Mouse (Mus musculus): ENCODE measurements around the gene Dlx3. TPM values are rescaled to one million over a fixed set of nuclear protein-coding genes. Genes with fewer than 3 reads are reported as not detected.

Gene Dlx3
- polyA plus RNA-seq, 1 experiment from 2014 or later, result not detected

DNA sequence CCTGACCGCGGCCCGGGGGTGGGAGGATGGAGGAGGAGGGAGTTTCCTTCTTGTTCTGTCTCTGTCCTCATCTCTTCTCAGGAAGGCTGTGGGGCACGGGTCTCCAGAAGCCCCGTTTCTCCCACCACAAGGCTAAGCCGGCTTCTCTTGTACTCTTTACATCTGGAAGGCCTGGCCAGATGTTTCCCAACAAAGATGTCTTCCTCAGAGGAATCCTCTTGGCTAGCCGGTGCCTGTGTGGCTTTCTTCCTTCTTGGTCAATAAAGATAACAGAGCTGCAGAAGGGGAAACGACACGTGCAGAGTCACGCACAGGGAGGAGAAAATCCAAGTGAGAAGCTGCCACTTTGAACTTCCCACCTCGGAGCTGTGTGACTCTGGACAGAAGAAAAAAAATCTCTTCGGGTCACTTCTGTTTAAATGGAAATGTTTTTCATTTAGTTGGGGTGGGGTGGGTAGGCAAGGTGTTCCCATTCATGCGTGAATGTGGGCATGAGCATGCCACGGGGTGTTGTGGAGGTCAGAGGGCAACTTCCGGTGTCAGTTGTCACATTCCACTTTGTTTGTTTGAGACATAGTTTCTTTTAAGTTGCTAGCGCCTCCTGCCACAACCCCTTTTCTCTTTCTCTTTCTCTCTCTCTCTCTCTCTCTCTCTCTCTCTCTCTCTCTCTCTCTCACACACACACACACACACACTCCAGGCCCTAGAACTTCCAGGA lies 18.7 kb upstream of the Dlx3 start:
- no peak overlapping the region for H3K4me3 ChIP-seq (ENCODE audit: inconsistent target)
- no peak overlapping the region for H3K27ac ChIP-seq
- no peaks in the 10 kb centered on the region for H3K36me3 ChIP-seq (ENCODE audit: inconsistent target)
- H3K79me2 ChIP-seq (ENCODE audit: inconsistent target), result no peaks in the 10 kb centered on the region
- WGBS (ENCODE audit: missing documents), result 16% methylated on average over 16 of the region's 16 CpGs

DNA sequence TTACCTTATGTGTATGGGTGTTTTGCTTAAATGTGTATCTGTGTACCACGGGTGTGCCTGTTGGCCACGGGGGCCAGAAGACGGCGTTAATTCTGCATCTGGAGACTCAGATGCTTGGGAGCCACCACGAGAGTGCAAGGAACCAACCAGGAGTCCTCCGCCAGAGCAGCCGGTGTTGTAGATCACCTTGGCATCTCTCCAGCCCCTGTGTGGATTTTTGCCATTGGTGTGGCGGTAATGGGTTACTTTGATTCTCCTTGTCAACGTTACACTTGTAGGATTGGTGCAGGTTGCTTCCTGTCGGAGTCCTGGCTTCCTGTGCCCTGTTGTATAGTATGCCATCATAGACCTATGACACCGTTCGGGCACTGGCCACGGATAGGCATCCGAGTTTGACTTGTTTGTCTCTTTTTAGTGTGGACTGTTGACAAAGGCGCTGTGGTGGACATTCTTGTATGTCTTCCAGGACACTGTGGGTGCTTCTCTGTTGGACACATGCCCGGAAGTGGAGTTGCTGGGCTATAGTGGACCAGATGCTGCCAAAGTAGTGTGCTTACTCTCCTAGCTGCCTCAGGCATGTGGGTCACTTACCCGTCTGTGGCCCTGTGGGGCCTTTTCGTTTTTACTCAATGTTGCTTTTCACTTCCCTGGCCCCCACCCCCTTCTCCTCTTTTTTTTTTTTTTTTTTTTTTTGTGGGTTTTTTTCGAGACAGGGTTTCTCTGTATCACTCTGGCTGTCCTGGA lies 17.6 kb upstream of the Dlx3 start:
- no peaks in the 10 kb centered on the region for H3K36me3 ChIP-seq (ENCODE audit: inconsistent target)
- 83% methylated on average over 19 of the region's 19 CpGs for WGBS (ENCODE audit: missing documents)
- H3K79me2 ChIP-seq (ENCODE audit: inconsistent target), result no peaks in the 10 kb centered on the region
- no peak overlapping the region for H3K4me3 ChIP-seq (ENCODE audit: inconsistent target)
- no peak overlapping the region for H3K27ac ChIP-seq

DNA sequence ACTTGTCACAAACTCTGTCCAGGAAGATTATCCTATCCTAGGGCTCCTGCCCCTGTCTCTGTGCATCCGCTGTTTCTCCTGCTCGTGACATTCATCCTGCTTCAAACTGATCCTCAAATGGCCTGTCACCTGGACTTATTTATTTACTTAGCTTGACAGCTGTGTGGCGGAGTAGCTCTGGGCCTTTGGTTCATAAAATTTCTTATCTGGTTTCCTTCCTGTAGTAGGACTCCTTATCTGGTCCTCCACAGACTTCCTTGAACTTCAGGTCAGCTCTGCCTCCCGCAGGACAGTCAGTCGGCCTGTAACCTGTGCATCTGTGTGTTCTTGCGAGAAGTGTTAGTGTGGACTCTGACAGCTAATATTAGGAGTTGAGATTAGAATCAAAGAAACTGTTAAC lies 15.7 kb upstream of the Dlx3 start:
- WGBS (ENCODE audit: missing documents), result 20% methylated on average over 6 of the region's 6 CpGs
- no peak overlapping the region for H3K27ac ChIP-seq
- no peak overlapping the region for H3K4me3 ChIP-seq (ENCODE audit: inconsistent target)
- no peaks in the 10 kb centered on the region for H3K36me3 ChIP-seq (ENCODE audit: inconsistent target)
- H3K79me2 ChIP-seq (ENCODE audit: inconsistent target), result no peaks in the 10 kb centered on the region

DNA sequence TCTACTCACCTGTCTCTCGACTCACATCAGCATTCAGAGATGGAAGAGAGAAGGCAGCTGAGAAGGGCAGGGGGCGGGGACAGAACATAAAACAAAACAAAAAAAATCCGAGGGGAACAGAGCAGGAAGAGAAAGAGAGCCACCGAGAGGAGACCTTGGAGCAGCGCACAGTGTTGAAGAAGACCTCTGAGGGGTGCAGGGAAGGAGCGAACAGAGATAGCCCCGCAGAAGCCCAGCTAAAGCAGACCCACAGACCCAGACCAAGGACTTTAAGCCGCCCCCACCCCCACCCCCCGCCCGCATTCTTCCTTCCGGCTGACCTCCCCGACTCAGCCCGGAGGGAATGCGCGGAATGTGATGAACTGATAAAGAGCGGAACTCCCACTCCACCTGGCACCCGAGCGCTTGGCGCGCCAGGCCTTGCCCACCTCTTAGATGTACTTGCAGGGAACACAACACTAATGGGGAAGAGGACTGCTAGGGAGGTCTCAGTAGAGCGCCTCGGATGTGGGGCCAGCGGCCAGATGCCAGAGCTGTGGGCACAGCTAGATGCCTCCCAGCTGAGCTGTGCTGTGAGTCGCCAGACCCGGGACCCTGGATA lies 14.5 kb upstream of the Dlx3 start:
- H3K27ac ChIP-seq, result no peak overlapping the region
- no peak overlapping the region for H3K4me3 ChIP-seq (ENCODE audit: inconsistent target)
- H3K36me3 ChIP-seq (ENCODE audit: inconsistent target), result no peaks in the 10 kb centered on the region
- H3K79me2 ChIP-seq (ENCODE audit: inconsistent target), result no peaks in the 10 kb centered on the region
- 2% methylated on average over 25 of the region's 25 CpGs for WGBS (ENCODE audit: missing documents)

DNA sequence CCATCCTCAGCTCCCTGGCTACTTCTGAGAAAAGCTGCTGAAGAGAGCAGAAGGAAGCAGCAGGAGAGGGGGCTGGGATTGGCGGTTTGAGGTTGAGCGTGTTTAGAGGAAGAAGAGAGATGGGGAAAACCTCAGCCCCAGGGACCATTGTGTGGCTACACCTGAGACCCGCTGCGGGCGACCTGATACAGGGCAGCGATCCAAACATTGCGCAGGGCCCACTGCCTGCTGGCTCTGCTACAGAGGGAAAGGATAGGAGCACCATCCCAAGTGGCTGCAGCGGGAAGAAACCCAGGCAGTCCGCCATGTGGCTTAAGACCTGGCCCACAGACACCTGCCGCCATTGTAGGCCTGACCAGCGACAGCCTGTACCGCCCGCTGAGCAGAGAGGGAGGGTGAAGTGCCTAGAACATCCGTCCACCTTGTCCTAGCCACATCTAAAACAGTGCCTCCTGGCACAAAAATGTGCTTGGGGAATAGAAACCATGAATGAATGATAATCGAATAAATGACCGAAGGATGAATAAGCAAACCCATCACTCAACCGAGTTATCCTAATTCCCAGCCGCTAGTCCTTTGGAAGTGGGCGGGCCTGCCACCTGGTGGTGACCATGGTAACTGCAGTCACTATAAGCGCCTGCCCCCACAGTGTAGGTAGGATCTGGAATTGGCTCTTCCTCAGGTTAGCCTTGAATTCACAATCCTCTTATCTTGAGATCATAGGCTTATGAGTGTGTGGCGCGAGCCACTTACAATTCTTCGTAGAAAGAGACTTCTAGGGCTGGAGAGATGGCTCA lies 13.3 kb upstream of the Dlx3 start:
- Histone ChIP-seq H3K79me2 (ENCODE audit: inconsistent target) (no peaks in the 10 kb centered on the region), H3K36me3 (ENCODE audit: inconsistent target) (no peaks in the 10 kb centered on the region), H3K27ac (no peak overlapping the region), H3K4me3 (ENCODE audit: inconsistent target) (no peak overlapping the region)
- 8% methylated on average over 23 of the region's 23 CpGs for WGBS (ENCODE audit: missing documents)

DNA sequence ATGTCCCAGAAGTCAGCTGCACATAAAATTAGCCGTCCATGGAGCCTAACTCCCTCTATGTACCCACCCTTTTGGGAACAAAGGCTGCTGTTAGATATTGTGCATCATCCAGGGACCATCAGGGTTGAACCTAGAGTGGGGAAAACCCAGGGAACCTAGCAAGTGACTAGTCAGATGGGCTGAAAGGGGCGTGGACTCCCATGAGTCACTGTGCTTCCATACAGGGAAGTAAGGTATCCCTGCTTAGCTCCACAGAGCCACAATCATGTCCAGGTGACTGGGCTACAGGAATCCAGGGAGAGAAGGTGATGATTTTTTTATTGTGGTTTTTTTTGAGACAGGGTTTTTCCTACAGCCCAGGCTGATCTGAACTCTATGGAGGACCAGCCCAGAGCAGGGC lies 10.9 kb upstream of the Dlx3 start:
- Histone ChIP-seq H3K27ac (no peak overlapping the region), H3K79me2 (ENCODE audit: inconsistent target) (no peaks in the 10 kb centered on the region), H3K36me3 (ENCODE audit: inconsistent target) (no peaks in the 10 kb centered on the region), H3K4me3 (ENCODE audit: inconsistent target) (no peak overlapping the region)
- 88% methylated on average over 2 of the region's 2 CpGs for WGBS (ENCODE audit: missing documents)

DNA sequence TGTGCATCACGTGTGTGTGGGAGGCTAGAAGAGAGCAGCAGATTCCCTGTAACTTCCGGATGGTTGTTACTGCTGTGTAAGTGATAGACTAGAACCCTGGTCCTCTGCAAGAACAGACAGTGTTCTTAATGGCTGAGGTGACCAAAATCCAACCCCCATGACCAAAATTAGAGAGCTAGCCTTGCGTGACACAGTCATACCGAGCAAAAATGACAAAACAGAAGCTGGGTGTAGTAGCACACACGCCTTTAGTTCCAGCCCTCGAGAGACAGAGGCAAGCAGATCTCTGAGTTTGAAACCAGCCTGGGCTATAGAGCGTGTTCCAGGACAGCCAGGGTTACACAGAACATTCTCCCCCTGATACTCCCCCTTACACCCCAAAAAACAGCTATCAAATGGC lies 9.8 kb upstream of the Dlx3 start:
- 86% methylated on average over 7 of the region's 7 CpGs for WGBS (ENCODE audit: missing documents)
- no peak overlapping the region for H3K27ac ChIP-seq
- no peak overlapping the region for H3K4me3 ChIP-seq (ENCODE audit: inconsistent target)
- H3K79me2 ChIP-seq (ENCODE audit: inconsistent target), result no peaks in the 10 kb centered on the region
- H3K36me3 ChIP-seq (ENCODE audit: inconsistent target), result no peaks in the 10 kb centered on the region

DNA sequence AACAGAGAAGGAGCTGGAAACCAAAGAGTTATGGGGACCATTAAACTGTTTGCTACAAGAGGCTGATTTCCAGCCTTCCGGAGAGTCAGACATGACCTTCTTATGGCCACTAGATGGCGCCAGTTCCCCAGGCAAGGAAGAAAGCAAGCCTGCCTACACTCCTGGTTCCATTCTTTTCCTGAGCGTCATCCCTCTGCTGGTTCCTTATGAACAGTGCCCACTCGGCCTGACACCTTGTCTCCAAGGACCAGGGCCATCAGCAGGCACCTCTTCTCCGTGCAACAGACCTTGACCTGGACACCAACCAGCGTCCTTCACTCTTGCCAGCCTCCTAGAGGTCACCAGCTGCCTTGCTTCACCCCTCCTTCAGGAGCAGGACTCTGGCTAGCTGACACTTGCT lies 2.9 kb upstream of the Dlx3 start:
- 8% methylated on average over 6 of the region's 6 CpGs for WGBS (ENCODE audit: missing documents)
- no peaks in the 10 kb centered on the region for H3K36me3 ChIP-seq (ENCODE audit: inconsistent target)
- H3K79me2 ChIP-seq (ENCODE audit: inconsistent target), result no peaks in the 10 kb centered on the region
- H3K4me3 ChIP-seq (ENCODE audit: inconsistent target), result no peak overlapping the region
- H3K27ac ChIP-seq, result no peak overlapping the region

DNA sequence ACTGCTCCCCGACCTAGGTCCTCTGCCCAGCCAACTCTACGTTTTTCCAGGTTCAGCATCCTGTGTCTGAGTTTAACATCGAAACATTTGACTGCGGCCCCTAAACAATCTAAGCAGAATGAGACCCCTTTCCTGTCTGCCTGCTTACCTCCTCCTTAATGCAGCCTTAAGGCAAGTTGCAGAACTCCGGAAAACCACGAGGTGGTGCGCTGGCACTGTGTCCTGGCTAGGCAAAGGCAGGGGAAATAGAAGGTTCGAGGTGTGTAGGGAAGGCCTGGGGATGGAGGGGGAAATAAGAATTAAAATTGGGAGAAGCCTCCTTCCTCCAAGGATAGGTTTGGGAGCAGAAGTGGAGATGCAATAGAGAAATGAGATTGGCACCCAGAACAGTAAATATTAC lies 1.4 kb upstream of the Dlx3 start:
- no peak overlapping the region for H3K27ac ChIP-seq
- H3K79me2 ChIP-seq (ENCODE audit: inconsistent target), result no peaks in the 10 kb centered on the region
- no peaks in the 10 kb centered on the region for H3K36me3 ChIP-seq (ENCODE audit: inconsistent target)
- H3K4me3 ChIP-seq (ENCODE audit: inconsistent target), result no peak overlapping the region
- 5% methylated on average over 8 of the region's 8 CpGs for WGBS (ENCODE audit: missing documents)

DNA sequence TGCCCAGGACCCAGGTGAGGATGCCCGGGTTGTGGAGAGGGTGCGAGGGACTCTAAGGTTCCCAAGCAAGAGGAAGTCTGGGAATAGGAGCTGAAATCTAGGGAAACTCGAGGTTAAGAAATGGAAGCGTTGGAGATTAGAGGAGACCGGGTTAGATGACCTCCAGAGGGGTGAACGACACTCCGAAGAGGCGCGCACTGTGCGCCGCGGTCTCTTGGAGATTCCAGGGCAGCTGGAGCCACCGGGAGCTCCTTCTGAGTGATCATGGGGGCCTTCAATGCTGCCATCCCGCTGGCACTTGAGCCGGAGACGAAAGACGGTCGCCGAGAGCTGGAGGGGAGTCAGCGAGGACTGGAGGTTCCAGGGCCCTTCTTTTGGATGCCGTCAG lies 708 bp downstream of the Dlx3 start:
- Histone ChIP-seq H3K27ac (no peak overlapping the region), H3K36me3 (ENCODE audit: inconsistent target) (no peaks in the 10 kb centered on the region), H3K79me2 (ENCODE audit: inconsistent target) (no peaks in the 10 kb centered on the region), H3K4me3 (ENCODE audit: inconsistent target) (no peak overlapping the region)
- WGBS (ENCODE audit: missing documents), result 7% methylated on average over 21 of the region's 21 CpGs

DNA sequence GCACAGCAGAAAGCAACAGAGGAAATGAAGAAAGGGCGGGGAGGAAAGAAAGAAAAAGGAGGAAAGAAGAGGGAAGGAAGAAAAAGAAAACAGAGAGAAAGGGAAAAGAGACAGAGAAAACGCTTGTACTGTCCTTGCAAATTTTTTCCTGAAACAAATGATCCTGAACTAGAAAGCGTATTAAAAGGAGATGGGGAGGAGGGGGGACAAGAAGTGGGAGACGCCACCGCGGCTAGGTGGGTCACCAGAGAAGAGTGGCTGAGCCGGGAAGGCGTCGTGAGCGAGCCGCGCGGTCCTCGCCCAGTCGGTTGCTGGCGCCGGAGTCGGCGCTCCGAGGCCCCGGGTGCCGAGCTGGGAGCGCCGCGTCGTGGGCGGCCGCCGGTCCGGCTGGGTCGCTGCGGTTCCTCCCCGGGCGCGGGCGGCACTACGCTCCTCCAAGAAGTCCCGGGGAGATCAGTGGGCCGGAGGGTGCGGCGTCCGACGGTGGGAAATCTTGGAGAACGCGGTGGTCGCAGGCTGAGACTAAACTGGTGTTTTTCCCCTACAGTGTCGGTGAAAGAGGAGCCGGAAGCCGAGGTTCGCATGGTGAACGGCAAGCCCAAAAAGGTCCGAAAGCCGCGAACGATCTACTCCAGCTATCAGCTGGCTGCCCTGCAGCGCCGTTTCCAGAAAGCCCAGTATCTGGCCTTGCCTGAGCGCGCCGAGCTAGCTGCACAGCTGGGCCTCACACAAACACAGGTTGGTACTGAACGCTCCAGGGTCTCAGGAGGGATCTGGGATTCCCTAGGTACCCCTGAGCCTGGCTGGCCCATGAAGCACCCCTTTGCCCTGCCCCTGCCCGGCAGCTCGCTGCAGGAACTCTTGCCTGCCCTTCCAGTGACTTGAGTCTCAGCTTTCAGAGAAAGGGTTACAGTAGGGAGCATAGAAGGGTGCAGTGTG lies 1.5 kb downstream of the Dlx3 start:
- WGBS (ENCODE audit: missing documents), result 6% methylated on average over 61 of the region's 63 CpGs
- H3K4me3 ChIP-seq (ENCODE audit: inconsistent target), result no peak overlapping the region
- no peaks in the 10 kb centered on the region for H3K36me3 ChIP-seq (ENCODE audit: inconsistent target)
- H3K79me2 ChIP-seq (ENCODE audit: inconsistent target), result no peaks in the 10 kb centered on the region
- no peak overlapping the region for H3K27ac ChIP-seq

DNA sequence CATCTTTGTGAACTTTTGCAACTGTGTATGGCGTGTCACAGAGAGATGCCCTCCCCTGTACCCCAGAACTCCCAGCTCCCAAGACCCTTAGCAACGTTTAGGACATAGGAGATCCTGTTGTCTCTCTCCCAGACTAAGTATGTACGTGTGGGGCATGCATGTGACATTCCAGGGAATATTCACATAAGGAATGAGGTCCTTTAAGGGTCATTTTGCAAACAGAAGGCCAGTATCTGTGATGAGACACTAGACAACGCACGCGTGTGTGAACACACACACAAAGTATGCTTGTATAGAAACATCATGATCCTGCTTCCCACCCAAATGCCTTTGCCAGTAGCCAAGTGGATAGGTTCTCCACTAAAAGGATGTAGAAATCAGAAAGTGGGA lies 2.2 kb downstream of the Dlx3 start:
- no peaks in the 10 kb centered on the region for H3K36me3 ChIP-seq (ENCODE audit: inconsistent target)
- no peak overlapping the region for H3K27ac ChIP-seq
- WGBS (ENCODE audit: missing documents), result 73% methylated on average over 6 of the region's 6 CpGs
- H3K79me2 ChIP-seq (ENCODE audit: inconsistent target), result no peaks in the 10 kb centered on the region
- no peak overlapping the region for H3K4me3 ChIP-seq (ENCODE audit: inconsistent target)

DNA sequence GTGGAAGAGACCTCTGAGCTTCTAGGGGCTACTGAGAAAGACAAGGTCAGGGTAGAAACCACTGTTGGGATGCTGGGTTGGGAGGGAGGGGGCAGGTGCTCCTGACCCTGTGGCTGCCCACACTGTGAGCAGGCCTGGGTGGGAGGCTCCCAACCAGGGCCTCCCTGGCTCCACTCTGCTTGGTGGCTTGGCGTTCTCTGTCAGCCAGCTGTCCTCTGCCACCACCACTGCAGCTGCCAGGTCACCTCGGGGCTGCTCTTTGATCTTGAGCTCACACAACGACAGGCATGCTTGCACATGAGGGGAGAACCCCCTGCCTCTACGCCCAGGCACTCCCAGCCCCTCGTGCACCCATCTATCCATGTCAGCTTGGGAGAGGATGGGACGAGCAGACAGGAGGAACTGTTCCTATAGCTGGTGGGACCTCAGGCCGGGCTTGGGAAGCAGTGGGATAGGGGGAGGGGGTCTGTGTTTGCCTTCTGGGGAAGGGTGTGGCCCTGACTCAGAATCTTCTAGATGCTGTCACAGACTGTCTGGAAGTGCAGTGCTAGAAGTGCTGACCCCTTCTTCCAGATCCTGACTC lies 5.5 kb downstream of the Dlx3 start:
- Histone ChIP-seq H3K4me3 (ENCODE audit: inconsistent target) (no peak overlapping the region), H3K27ac (no peak overlapping the region), H3K79me2 (ENCODE audit: inconsistent target) (no peaks in the 10 kb centered on the region), H3K36me3 (ENCODE audit: inconsistent target) (no peaks in the 10 kb centered on the region)
- WGBS (ENCODE audit: missing documents), result 59% methylated on average over 7 of the region's 7 CpGs
